Mouse (Mus musculus): ENCODE results near the gene Zfp637.

DNA sequence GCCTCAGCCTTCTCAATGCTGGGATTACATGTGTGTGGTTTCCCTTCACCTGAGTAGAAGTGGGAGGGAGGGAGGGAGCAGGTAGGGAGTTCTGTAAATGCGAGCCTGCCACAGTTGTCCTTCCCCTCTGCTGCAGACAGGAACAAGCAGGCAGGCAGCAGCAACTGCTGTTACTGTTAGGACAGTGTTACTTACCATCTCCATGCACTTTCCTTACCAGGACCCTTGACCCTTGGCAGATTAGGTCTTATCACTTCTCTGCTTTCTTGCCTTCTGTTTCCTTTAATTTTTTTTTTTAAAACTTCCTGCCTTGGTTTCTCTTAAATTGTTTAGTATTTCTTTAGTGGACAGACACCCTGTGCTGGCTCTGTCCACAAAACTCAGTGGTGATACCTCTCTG lies 47.1 kb downstream of the Zfp637 start:
- TF ChIP-seq CTCF (IDR thresholded peaks at IDR 0.05; ENCODE audit: low read depth) (no peak), EP300 (IDR thresholded peaks at IDR 0.05; ENCODE audit: low read depth) (no peak)
